In the genomic region with DNA sequence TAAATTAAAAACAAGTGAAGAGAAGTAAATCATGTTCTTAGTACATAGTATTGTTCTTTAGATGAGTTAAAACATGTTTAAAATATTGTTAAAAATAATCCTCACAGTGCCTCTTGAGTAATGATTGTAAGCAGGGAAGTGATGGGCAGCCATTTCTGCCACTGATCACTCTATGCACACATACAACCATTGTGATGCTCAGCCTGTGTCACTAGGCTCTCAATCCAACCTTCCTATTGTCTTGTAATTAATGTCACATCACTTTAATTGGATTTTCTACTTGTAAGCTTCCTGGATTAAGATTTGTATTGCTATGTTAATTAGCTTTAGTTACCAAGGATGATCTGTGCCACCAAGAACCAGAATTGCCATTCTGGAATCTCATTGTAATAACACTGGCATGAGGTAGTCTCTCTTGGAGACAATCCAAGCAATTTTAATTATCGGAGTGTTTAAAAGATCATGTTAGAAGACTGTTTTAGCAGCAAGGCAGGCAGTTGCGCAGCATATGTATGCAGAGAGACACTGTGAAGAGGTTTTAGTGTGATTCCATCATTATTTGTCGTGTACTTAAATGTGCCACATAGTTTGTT, we compare ENCODE assay signal across 23 mouse cellular contexts.
DNase-seq lines count a peak whose midpoint lies in the region; ATAC-seq lines count a peak whose summit lies in the region.
"Had no signal": no experiment of that assay in that cellular context is flagged by ENCODE, and none has a peak within 500 bp of the region (broad histone marks: within the 10 kb centered on the region; RNA-seq: fewer than 3 reads in every experiment).

No protein-coding gene starts in this region.

- H3K9ac ChIP-seq in forebrain, embryonic 11.5 days (ENCODE audit: low read length), result no peak overlapping the region
- no peak overlapping the region for H3K9ac ChIP-seq in neural tube, embryonic 14.5 days (replicated peaks; ENCODE audit: low read depth, low read length)
- no peak overlapping the region for H3K9ac ChIP-seq in neural tube, embryonic 15.5 days (replicated peaks)
- H3K9ac ChIP-seq in midbrain, embryonic 13.5 days (replicated peaks), result no peak overlapping the region
- H3K9ac ChIP-seq: embryonic facial prominence, embryonic 13.5 days; kidney, embryonic 15.5 days; limb, embryonic 13.5 days; liver, embryonic 12.5 days; neural tube, embryonic 12.5 days had no signal

- DNase-seq in forebrain, embryonic 11.5 days (ENCODE audit: low spot score), result no peak
- no peak for DNase-seq in forebrain, embryonic 10.5 days (ENCODE audit: extremely low spot score, low spot score)
- DNase-seq in retina, postnatal 7 days (ENCODE audit: low read depth, low spot score), result peak; percentile 17
- DNase-seq in embryo, embryonic 10 days (ENCODE audit: low spot score), result no peak
- DNase-seq in adipocyte (ENCODE audit: low spot score), result no peak
- DNase-seq: adrenal gland, postnatal 36 days; cerebellum, adult 11-12 months; cerebellum, postnatal 14 days; kidney, adult 11 months; kidney, postnatal 4 days; lung, adult 18-20 months; lung, postnatal 14 days; right cerebral cortex, postnatal 14 days had no signal

- H3K4me1 ChIP-seq in forebrain, embryonic 11.5 days (replicated peaks; ENCODE audit: control insufficient read depth, insufficient read depth, low read length), result no peaks in the 10 kb centered on the region
- H3K4me1 ChIP-seq in forebrain, embryonic 10.5 days, result peaks cover 5% of the 10 kb centered on the region; the same call in 1 of the 2 replicates
- H3K4me1 ChIP-seq in neural tube, embryonic 14.5 days (ENCODE audit: control insufficient read depth, insufficient read depth, low read length), result peaks cover 4% of the 10 kb centered on the region; the same call in 1 of the 2 replicates
- no peaks in the 10 kb centered on the region for H3K4me1 ChIP-seq in neural tube, embryonic 15.5 days
- peaks cover 13% of the 10 kb centered on the region; the same call in 1 of the 2 replicates for H3K4me1 ChIP-seq in midbrain, embryonic 13.5 days (replicated peaks)
- H3K4me1 ChIP-seq: embryonic facial prominence, embryonic 13.5 days; heart, embryonic 10.5 days; kidney, embryonic 15.5 days; limb, embryonic 13.5 days; liver, embryonic 12.5 days; neural tube, embryonic 12.5 days had no signal

- no peaks in the 10 kb centered on the region for H3K36me3 ChIP-seq in forebrain, embryonic 11.5 days (ENCODE audit: control insufficient read depth, insufficient read depth, low read length)
- H3K36me3 ChIP-seq in forebrain, embryonic 10.5 days (replicated peaks), result no peaks in the 10 kb centered on the region
- H3K36me3 ChIP-seq in neural tube, embryonic 14.5 days (ENCODE audit: control insufficient read depth, insufficient read depth, low read length), result no peaks in the 10 kb centered on the region
- H3K36me3 ChIP-seq in neural tube, embryonic 15.5 days, result no peaks in the 10 kb centered on the region
- no peaks in the 10 kb centered on the region for H3K36me3 ChIP-seq in midbrain, embryonic 13.5 days
- H3K36me3 ChIP-seq: embryonic facial prominence, embryonic 13.5 days; heart, embryonic 10.5 days; kidney, embryonic 15.5 days; limb, embryonic 13.5 days; liver, embryonic 12.5 days; neural tube, embryonic 12.5 days had no signal

- no peak overlapping the region for H3K4me2 ChIP-seq in forebrain, embryonic 11.5 days (ENCODE audit: low read depth, low read length, severe bottlenecking)
- no peak overlapping the region for H3K4me2 ChIP-seq in neural tube, embryonic 14.5 days (ENCODE audit: low read depth, low read length)
- H3K4me2 ChIP-seq in neural tube, embryonic 15.5 days, result no peak overlapping the region
- no peak overlapping the region for H3K4me2 ChIP-seq in midbrain, embryonic 13.5 days (replicated peaks)
- H3K4me2 ChIP-seq: embryonic facial prominence, embryonic 13.5 days; kidney, embryonic 15.5 days; limb, embryonic 13.5 days; liver, embryonic 12.5 days; neural tube, embryonic 12.5 days had no signal

- H3K27ac ChIP-seq in forebrain, embryonic 11.5 days (ENCODE audit: low read depth, low read length), result no peak overlapping the region
- no peak overlapping the region for H3K27ac ChIP-seq in forebrain, embryonic 10.5 days
- 0 out of 2 replicates have a peak overlapping the region, but pooled peaks have one; percentile 28 for H3K27ac ChIP-seq in neural tube, embryonic 14.5 days (ENCODE audit: low read depth, low read length)
- no peak overlapping the region for H3K27ac ChIP-seq in neural tube, embryonic 15.5 days (replicated peaks)
- no peak overlapping the region for H3K27ac ChIP-seq in midbrain, embryonic 13.5 days
- H3K27ac ChIP-seq: embryonic facial prominence, embryonic 13.5 days; heart, embryonic 10.5 days; kidney, embryonic 15.5 days; limb, embryonic 13.5 days; liver, embryonic 12.5 days; neural tube, embryonic 12.5 days had no signal

- peak; percentile 74 for ATAC-seq in forebrain, embryonic 11.5 days (replicated peaks; ENCODE audit: low FRiP score)
- no peak; the same call in 1 of the 2 replicates for ATAC-seq in neural tube, embryonic 14.5 days (ENCODE audit: low read depth)
- no peak for ATAC-seq in neural tube, embryonic 15.5 days (ENCODE audit: low FRiP score)
- ATAC-seq in midbrain, embryonic 13.5 days, result peak; percentile 75
- ATAC-seq: liver, embryonic 12.5 days had no signal

- no peaks in the 10 kb centered on the region for H3K27me3 ChIP-seq in forebrain, embryonic 11.5 days (ENCODE audit: control insufficient read depth, insufficient read depth, low read length)
- peaks cover 6% of the 10 kb centered on the region; the same call in 1 of the 2 replicates for H3K27me3 ChIP-seq in forebrain, embryonic 10.5 days (ENCODE audit: poor library complexity, severe bottlenecking)
- H3K27me3 ChIP-seq in neural tube, embryonic 14.5 days (ENCODE audit: control insufficient read depth, insufficient read depth, low read length), result no peaks in the 10 kb centered on the region
- no peaks in the 10 kb centered on the region for H3K27me3 ChIP-seq in neural tube, embryonic 15.5 days (replicated peaks)
- no peaks in the 10 kb centered on the region for H3K27me3 ChIP-seq in midbrain, embryonic 13.5 days
- H3K27me3 ChIP-seq: embryonic facial prominence, embryonic 13.5 days; kidney, embryonic 15.5 days; limb, embryonic 13.5 days; liver, embryonic 12.5 days; neural tube, embryonic 12.5 days had no signal

- H3K4me3 ChIP-seq in forebrain, embryonic 11.5 days (ENCODE audit: low read depth, low read length), result no peak overlapping the region
- H3K4me3 ChIP-seq in forebrain, embryonic 10.5 days, result no peak overlapping the region
- no peak overlapping the region for H3K4me3 ChIP-seq in neural tube, embryonic 14.5 days (ENCODE audit: low read depth, low read length)
- no peak overlapping the region for H3K4me3 ChIP-seq in neural tube, embryonic 15.5 days (replicated peaks)
- no peak overlapping the region for H3K4me3 ChIP-seq in midbrain, embryonic 13.5 days (replicated peaks)
- H3K4me3 ChIP-seq: embryonic facial prominence, embryonic 13.5 days; erythroblast, embryonic 14.5 days; heart, embryonic 10.5 days; kidney, embryonic 15.5 days; limb, embryonic 13.5 days; liver, embryonic 12.5 days; neural tube, embryonic 12.5 days had no signal

- 43% methylated on average over 3 of the region's 3 CpGs for WGBS in forebrain, embryonic 11.5 days
- 53% methylated on average over 3 of the region's 3 CpGs for WGBS in forebrain, embryonic 10.5 days
- 46% methylated on average over 3 of the region's 3 CpGs for WGBS in neural tube, embryonic 14.5 days
- 36% methylated on average over 3 of the region's 3 CpGs for WGBS in neural tube, embryonic 15.5 days
- WGBS in midbrain, embryonic 13.5 days, result 45% methylated on average over 3 of the region's 3 CpGs

- no peaks in the 10 kb centered on the region for H3K9me3 ChIP-seq in forebrain, embryonic 11.5 days (ENCODE audit: control insufficient read depth, low read length)
- no peaks in the 10 kb centered on the region for H3K9me3 ChIP-seq in forebrain, embryonic 10.5 days
- H3K9me3 ChIP-seq in neural tube, embryonic 14.5 days (ENCODE audit: control insufficient read depth, low read length), result no peaks in the 10 kb centered on the region
- no peaks in the 10 kb centered on the region for H3K9me3 ChIP-seq in neural tube, embryonic 15.5 days (replicated peaks)
- no peaks in the 10 kb centered on the region for H3K9me3 ChIP-seq in midbrain, embryonic 13.5 days
- H3K9me3 ChIP-seq: embryonic facial prominence, embryonic 13.5 days; heart, embryonic 10.5 days; kidney, embryonic 15.5 days; limb, embryonic 13.5 days; liver, embryonic 12.5 days; neural tube, embryonic 12.5 days had no signal

Comparison
In these comparisons a context has a peak if more than half of its experiments do, and no peak if none do; other contexts are left out.
1. ATAC-seq: peak in forebrain, embryonic 11.5 days (single experiment) and midbrain, embryonic 13.5 days (single experiment); none in neural tube, embryonic 14.5 days (single experiment) and neural tube, embryonic 15.5 days (single experiment).